Mouse (Mus musculus) olfactory bulb, adult 2 months (tissue): ENCODE results near the gene 1600014C23Rik.

Source experiments
- CTCF ChIP-seq: fragments of 200-500 bp; IDR thresholded peaks from 2 replicates; pipeline ENCODE4 v1.5.1; 2012; ENCODE audit warnings: low read depth, mild to moderate bottlenecking, low read length, moderate library complexity; ENCODE audit not compliant: insufficient read depth
- POLR2A ChIP-seq: fragments of 200-500 bp; IDR thresholded peaks from 2 replicates; pipeline ENCODE4 v1.6.1; 2012; ENCODE audit warnings: mild to moderate bottlenecking, low read depth, low read length, moderate library complexity; ENCODE audit not compliant: insufficient read depth

DNA sequence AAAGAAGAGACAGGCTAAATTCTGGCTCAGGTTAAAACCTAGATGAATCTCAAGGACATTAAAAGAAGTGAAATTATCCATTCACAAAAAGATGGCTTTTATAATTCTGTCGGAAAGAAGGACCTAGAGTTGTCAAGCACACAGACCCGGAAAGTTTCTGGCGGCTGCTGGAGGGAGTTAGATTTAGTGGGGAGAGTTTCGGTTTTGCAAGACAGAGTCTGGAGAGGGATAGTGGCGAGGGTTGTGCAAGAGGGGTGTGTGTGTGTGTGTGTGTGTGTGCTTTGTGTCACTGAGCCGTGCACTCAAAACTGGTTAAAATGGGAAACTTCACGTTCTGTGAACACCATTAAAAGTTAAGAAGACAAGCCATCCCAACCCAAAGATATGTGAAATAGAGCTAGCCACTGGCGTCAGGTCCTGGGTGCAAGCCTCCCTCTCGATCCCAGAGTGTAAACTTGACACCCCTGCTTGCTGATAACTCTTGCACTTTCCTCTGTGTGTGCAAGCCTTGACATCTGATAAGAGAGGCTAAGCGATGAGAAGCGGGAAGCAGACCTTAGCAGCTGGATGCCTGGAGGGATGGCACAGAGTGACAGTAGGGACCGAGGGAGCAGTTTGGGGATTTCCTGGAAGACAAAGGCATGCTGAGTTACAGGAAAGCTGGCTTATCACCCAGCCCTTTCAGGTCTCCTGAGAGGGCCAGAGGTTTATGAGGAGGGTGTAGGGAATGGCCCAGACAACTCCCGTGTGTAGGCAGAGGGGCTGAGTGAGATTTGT is 8.9 kb upstream of the 1600014C23Rik start:
- no peak for TF ChIP-seq POLR2A
- TF ChIP-seq CTCF: no peak
